Mouse (Mus musculus) bone marrow, adult 2 months (tissue): Measurements from ENCODE around the gene Paics.

Source experiments
- CTCF ChIP-seq: fragments of 200-500 bp; IDR thresholded peaks from 2 replicates; pipeline ENCODE4 v1.5.1; 2011; ENCODE audit warnings: low read length, control low read depth; ENCODE audit not compliant: control insufficient read depth, insufficient read depth
- POLR2A ChIP-seq: fragments of 200-500 bp; IDR thresholded peaks from 2 replicates; pipeline ENCODE4 v1.6.1; 2011; ENCODE audit warnings: low read depth, mild to moderate bottlenecking, control low read depth, low read length, borderline replicate concordance; ENCODE audit not compliant: control insufficient read depth

DNA sequence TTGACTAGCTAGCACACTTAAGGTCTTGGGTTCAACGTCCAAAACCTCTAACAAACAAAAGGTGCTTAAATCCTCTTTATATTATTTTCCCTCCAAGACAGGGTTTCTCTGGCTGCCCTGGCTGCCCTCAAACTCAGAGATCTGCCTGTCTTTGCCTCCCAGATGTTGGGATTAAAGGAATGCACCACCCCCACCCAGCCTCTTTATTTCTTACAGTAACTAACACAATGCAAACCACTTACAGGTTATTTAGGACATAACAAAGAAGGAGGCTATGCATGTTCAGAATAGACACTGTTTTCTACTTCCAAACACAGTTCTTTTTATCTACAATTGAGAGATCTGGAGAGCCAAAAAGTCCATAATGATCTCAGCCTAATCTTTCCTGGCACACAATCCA is 26.8 kb upstream of the Paics start:
- no peak for TF ChIP-seq CTCF
- no peak for TF ChIP-seq POLR2A
